Mouse (Mus musculus) CH12F3 (cell line): ENCODE measurements at regions not wholly inside any gene's neighbourhood (a gene's known extent, or its start where the extent isn't known, plus 50 kb on each side); places are given as distances from the start of the nearest gene placed in this dataset.
"Not testable (repeated sequence)": the region's sequence is repeated elsewhere in the genome, so short reads cannot be mapped to it uniquely, and the experiment has no call there.

Source experiments
- in situ Hi-C: fragments of 300-500 bp; cut with MboI; formaldehyde crosslinking; loops from 2 replicates; pipeline ENCODE4 v1.14.3; 2020; ENCODE audit warnings: low sequenced_read_pairs

DNA sequence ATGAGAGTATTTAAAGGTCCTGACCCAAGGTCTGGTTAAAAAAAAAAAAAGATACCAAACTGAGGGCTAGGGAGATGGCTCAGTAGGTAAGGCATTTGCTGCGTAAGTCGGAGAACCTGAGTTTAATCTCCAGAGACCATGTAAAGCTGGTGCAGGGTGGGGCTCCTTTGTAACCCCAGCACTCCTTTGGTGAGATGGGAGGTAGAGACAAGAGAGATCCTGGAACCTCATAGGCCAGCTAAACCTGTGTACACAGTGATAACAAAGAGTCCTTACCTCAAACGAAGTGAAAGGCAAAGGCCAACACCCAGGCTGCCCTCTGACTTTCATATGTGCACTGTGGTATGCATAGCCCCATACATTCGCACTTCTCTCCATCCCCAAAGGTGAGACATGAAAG is 175.0 kb downstream of the Nucb2 start:
- in situ Hi-C loops: no loop called here

DNA sequence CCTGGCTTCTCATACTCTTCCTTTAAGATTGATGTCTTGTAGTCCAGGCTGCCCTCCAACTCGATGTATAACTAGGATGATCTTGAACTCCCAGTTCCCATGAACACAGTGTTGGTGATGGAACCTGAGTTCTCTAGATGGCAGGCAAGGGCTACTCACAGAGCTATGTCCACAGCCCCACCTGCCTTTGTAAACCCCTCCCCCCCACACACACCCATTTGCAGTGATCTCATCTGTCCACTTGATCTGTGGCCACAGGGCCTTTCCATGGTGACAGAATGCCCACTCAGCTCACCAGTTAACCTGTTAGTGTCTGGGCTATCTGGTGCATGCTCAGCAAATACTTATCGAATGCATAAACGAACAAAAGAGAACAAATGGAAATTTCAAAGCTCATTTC is 176.4 kb downstream of the Nucb2 start:
- in situ Hi-C loops: no loop called here

DNA sequence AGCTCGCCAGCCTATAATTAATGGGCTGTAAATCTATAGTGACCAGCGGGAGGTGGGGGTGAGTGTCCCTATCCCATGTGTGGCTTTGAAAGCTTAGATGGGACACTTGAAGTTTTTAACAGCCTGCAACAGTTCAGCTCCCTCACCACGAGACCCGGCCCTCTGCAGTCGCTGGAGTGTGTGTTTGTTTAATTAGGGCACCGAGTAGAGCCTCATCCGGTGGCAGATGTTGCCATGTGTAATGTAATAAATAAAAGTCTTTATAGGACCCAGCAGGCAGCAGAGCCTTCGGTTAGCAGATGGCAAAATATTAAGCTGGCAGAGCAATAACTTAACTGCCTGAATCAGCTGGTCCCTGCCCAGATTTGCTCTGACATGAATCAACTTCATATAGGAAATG is 177.1 kb downstream of the Nucb2 start:
- in situ Hi-C loops: no loop called here

DNA sequence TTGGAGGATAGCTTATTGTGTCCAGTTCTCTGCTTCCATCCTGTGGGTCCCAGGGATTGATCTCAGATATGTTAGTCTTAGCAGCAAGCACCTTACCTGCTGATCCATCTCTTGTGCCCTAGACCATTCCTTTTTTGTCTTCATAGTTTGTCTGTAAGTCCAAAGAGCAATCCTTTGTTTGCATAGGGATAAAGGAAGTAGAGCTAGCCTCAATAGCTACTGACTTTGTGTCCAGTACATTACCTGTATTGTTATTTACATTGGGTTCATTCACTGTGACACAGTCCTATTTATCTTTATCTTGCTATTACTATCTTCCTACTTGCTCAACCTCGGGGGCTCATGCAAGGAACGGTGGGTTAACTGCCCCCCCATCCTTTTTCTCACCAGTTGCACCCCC is 196.2 kb downstream of the Nucb2 start:
- in situ Hi-C loops: loop anchor here (25.0 kb wide), 1 partner anchor 487 kb away; no protein-coding TSS in a partner anchor

DNA sequence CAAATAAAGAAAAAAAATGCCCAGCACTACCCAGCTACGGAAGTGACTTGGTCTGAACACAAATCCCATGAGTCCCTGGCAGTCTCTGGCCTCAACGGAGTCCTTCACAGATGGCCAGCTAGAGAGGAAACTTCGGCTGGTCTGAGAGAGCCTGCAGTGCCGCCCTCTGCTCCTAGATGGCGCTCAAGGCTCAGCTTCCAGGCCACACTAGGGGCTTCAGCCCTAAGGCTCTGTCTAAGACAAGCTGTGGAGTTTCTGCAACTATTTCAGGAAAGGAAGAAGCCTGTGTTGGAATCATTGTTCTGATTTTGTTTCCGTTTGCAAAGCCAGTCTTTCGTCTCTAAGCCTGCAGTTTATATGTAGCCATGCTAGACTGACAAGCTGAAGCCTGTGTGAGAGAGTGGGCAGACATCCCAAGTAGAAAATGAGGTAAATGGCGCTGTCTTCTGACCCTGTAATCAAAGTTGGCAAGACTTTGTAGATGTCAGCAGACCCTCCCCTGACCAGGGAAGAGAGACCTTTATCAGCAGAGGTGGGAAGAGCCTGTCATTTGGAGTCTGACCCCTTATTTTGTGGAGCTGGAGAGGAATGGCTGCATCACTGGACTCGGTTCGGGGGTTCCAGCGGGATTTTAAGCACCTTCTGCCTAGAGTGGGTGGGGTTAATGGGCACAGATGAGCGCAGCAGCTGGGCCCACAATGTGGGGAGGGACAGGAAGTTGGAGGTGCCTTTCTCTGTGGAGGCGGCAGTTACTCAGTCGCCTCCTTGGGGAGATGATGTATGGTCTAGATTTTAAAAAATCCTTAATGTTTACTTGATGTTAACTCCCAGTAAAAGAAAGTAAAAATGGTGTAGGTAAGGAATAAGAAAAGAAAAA is 197.5 kb downstream of the Nucb2 start:
- in situ Hi-C loops: loop anchor here (25.0 kb wide), 1 partner anchor 486 kb away; no protein-coding TSS in a partner anchor

DNA sequence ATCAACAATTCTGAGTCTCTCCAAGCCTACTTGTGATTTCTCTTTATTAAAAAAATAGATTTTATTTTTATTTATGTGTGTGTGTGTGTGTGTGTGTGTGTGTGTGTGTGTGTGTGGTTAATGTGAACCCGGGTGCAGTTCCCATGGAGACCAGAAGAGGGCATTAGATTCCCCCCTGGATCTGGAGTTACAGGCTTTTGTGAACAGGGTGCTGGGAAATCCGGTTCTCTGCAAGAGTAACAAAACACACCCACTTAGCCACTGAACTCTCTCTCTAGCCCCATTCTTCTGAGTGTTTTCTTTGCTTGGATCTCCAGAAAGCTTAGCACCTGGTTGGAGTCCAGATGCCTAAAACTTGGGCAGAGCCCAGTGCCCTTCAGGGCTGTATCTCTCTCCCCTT is 198.4 kb downstream of the Nucb2 start:
- in situ Hi-C loops: loop anchor here (25.0 kb wide), 1 partner anchor 485 kb away; no protein-coding TSS in a partner anchor

DNA sequence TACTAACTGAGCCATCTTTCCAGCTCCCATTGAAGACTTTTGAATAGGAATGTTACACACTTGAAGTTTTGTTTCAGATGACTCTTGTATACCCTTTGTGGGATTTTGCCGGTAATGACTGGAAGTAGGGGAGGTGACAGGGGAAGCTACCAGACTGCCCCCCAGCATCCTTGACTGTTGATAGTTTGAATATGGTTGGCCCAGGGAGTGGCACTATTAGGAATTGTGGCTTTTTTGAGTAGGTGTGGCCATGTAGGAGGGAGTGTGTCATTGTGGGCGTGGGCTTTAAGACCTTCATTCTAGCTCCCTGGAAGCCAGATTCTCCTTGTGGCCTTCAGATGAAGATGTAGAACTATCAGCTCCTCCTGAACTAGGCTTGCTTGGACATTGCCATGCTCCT is 207.4 kb downstream of the Nucb2 start:
- in situ Hi-C loops: loop anchor here (25.0 kb wide), 1 partner anchor 476 kb away; no protein-coding TSS in a partner anchor

DNA sequence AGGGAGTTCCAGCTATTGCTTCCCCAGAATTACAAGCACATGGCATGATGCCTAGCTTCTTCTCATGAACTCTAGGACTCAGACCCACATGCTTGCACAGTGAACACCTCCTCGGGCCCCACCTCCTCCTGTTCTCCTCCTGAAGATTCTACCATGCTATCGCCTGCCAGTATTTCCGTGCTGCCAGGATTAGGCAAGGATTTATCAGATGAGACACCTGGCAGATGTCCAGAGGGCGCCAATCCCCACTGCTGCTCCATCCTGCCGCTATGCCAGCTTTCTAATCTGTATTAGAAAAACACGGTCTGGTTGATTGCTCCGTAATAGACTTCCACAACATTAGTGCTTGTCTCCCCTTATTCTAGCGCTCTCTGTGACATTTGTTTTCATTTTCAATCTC is 209.0 kb downstream of the Nucb2 start:
- in situ Hi-C loops: loop anchor here (25.0 kb wide), 1 partner anchor 474 kb away; no protein-coding TSS in a partner anchor

DNA sequence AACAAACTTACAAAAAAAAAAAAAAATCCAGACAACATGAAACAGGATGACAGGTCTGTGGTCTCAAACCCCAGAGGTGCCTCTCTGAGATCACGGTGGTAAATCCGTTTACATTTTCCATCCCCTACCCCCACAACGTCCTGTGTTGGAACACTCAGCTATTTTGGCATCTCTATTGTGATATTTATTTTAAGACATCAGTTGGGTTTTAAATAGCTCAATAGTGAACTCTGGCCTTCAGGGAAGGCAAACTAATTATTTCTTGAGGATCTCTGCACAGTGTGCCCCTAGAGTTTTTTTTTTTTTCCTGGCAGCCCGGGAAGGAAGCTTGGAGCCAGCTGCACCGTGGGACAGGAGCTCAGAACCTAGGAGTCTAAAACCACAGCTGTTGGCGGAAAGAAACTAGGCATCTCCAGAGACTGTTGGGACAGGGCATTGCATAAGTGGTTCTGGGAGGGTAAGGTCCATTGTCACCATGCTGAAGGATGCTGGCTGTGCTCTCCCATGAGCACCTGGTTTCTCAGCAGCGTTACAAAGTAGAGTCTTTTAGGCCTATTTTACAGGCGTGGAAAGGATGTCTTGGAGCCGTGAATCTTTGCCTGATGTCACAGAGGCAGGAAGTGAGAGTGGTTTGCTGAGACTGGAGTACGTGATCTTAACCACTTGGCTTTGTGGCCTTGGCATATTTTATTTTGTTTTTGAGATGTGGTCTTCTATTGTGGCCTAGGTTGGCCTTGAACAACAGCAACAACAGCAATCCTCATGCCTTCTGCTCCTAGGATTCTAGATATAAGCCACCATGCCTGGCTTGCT is 211.3 kb downstream of the Nucb2 start:
- in situ Hi-C loops: loop anchor here (25.0 kb wide), 1 partner anchor 472 kb away; no protein-coding TSS in a partner anchor

DNA sequence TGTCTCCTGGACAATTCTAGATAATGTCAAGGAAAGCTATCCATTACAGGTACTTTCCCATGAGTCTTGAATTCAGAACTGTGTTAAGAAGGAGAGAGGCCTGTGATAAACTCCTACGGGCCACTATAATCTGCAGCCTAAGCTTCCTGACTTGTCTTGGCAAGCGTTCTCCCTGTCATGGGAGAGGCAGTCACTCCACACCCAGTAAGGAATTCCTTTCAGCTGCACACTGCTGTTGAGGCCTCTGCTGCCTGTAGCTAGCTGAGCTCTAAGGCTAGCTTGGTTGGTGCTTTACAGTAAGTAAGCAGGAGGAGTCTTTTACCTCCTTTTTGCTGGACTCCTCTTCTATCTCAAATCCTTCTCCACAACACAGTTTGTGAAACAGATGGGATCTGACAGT is 224.2 kb downstream of the Nucb2 start:
- in situ Hi-C loops: no loop called here

DNA sequence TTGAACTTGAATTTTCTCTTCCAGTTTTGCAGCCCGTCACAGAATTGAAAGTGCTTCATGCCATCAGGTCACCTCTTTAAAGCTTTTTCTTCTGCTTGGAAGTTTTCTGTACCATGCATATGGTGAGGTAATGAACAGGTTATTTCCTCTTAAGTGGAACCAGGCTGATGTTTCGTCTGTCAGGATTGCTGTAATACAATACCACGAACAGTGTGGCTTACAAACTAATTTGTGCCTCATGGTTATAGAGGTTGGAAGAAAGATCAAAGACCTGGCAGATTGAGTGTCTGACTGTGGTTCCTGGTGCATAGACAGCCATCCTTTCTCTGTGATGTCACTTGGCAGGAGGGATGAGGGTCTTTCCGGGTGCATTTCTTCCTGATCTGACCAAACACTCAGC is 225.6 kb downstream of the Nucb2 start:
- in situ Hi-C loops: no loop called here

DNA sequence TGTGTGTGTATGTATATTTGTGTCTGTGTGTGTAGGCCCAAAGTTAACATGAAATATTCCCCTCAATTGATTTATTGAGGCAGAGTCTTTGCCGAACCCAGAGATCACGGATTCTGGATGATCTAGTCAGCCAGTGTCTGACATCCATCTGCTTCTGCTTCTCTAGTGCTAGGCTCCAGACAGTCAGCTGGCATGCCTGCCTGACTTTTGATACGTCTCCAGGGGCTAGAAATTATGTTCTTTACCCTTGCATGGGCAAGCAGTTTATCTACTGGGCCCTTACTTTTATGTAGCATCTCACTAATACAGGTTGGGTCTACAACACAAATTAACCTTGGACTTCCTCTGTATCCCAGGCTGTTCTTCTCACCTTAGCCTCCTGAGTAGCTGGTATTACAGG is 231.5 kb downstream of the Nucb2 start:
- in situ Hi-C loops: no loop called here

DNA sequence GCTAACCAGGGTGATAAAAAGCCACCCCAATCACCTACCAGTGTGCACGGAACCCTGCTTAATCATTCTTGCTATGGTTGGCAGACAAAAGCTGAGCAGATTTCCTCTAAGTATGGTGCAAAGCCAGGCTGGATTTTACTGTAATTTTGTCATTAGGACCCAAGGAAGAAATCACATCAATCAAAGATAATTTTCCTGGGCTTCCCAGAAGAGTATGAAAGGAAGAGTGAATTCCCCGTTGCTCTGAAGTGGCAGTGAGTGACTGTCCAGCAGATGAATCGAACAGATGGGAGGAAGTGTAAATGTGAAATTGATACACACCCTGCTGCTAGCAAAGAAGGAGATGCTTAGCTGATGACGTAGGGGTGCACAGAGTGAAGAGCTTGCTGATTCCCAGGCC is 232.2 kb downstream of the Nucb2 start:
- in situ Hi-C loops: no loop called here

DNA sequence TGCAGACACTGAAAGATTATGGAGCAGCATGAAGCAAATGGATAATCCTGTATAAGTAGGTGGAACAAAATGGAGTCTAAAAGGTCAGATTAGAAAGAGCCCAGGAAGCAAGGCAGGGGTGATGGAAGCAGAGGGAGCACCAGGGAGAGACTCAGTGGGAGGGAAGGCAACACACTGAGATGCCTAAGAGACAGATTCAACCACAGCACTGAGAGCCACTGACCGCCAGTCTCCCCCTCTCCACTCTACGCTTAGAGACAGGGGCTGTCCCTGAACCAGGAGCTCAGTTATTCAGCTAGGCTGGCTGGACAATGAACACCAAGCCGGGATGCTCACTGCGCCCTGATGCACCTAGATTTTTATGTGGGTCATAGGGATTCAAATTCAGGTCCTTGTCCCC is 233.8 kb downstream of the Nucb2 start:
- in situ Hi-C loops: no loop called here

DNA sequence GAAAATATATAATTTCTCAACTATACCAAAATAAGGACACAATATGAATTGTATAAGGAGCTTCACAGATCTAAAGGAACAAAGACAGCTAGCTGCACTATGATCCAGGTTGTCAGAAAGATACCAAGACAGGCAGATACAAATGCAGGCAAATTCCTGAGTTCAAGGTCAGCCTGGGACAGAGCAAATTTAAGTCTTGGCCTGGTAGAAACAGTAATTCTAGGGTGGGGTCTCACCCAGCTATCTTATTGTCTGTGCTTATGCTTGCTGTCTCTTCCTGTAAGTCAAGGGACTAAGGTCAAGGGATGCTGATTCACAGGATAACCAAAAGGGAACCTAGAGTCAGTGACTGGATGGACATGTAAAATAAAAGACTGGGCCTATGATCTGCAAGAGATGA is 250.4 kb downstream of the Nucb2 start:
- in situ Hi-C loops: no loop called here

DNA sequence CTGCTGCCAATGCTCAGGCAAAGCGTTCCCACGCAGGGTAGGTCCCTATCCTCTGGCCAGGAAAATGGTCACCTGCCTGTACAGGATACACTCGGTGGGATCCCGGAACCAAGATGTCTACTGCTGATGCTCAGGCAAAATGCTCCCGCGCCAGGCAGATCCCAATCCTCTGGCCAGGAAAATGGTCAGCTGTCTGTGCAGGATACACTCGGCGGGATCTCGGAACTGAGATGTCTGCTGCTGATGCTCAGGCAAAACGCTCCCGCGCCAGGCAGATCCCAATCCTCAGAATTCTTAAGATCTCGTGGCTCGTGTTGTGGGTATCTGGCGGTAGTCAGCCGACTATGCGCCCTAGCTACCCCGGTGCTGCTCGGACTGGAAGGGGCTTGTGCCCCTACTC is 288.0 kb downstream of the Nucb2 start:
- in situ Hi-C loops: not testable (repeated sequence)

DNA sequence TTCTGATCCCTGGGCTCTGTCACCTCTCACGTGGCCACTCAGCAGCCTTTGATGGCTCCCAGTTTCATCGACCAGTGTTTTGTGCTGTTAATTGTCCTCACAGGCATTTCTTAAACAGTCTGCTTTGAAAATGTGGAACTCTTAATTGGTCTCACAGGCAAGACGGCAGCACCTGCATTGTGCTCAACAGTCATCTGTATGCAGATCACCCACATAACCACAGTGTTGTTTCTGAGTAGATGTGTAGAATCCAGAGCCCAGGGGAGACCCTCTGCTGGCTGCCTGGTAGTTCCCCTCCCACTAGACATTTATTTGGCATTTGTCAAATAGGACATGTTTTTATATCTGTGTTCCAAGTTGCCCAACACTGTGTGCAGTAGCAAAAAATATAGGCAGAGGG is 304.3 kb downstream of the Nucb2 start:
- in situ Hi-C loops: no loop called here

DNA sequence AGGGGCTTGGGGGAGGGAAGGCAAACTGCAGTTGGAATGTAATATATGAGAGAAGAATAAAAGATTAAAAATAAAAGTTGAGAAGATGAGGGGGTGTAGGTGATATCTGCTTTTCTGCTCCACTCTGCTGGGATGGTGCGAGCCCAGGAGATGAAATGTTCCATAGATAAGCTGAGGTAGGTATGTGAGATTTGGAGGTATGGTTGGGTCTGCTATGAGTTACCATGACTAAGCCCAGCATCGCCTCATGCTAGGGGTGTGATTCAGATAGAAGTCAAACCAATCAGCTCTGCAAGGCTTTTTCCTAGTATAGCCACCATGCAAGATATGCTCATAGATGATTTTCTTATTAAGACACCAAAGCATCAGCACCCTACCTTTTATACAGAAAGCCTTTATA is 312.3 kb downstream of the Nucb2 start:
- in situ Hi-C loops: no loop called here

DNA sequence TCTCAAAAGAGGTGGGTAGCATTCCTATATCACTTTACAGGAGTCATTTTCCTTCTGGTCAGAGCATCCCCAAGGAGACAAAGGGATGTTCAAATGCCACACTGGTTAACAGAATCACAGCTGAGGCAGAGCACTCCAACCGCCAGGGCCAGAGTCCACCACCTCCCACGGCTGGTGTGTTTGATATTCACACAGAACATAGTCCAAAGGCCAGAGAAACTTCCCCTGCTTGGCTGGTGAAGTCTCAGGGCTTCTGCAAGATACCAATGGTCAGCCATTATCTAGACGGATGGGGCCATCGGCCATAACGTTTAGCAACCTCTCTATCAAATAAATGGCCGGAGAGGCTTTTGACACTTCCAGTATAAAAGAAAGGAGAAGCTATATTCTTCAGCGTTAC is 313.8 kb downstream of the Nucb2 start:
- in situ Hi-C loops: no loop called here

DNA sequence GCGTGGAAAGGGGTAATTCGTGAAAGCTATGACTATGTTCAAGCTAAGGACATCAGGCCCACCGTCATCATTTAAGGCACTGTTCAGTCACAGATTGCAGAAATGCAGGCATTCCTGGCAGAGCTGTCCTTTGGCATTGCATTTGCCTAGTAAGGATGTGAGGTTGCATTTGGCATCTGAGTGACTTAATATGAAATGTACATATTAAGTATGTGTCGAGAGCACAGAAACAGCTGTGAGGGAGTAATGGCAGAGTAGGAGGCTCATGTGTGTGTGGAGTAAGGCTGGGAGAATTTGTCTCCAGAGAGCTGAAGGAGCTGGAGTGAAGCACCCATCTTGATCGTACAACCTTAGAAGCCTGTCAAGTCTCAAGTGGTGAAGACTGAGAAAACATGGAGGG is 316.4 kb downstream of the Nucb2 start:
- in situ Hi-C loops: no loop called here

DNA sequence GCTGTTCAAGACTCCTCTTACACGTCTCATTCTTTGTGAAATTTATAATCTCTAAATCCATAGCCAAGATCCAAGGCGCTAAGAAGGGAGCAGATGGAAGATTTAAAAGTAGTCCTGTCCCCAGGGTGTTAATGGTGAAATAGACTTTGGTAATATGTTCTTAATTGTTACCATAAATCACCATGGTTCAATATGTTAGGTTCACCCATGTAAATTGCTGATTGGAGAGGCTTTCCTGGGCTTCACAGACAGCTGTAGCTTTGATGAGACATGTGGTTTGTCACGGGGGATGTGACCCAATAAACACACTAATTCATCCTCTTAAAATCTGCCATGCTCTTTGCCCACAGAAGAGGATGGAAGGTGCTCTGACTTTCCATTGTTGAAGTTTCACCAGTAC is 338.7 kb downstream of the Nucb2 start:
- in situ Hi-C loops: no loop called here
